ENCODE assay signal across 18 mouse cellular contexts in genomic region chr13:70282731-70283130, GRCm38 (mm10).
DNase-seq lines count a peak whose midpoint lies in the region; ATAC-seq and TF ChIP-seq lines count a peak whose summit lies in the region.
"Had no signal": no experiment of that assay in that cellular context is flagged by ENCODE, and none has a peak within 500 bp of the region (broad histone marks: within the 10 kb centered on the region; RNA-seq: fewer than 3 reads in every experiment).

No protein-coding gene starts in this region.

- H3K27ac ChIP-seq in hindbrain, embryonic 13.5 days, result peak overlapping the region; percentile 62
- H3K27ac ChIP-seq in hindbrain, postnatal 0 days, result no peak overlapping the region
- no peak overlapping the region for H3K27ac ChIP-seq in limb, embryonic 11.5 days (replicated peaks; ENCODE audit: low read depth, low read length)
- no peak overlapping the region for H3K27ac ChIP-seq in neural tube, embryonic 12.5 days
- H3K27ac ChIP-seq: heart, embryonic 10.5 days; kidney, postnatal 0 days; liver, embryonic 13.5 days had no signal

- WGBS in hindbrain, embryonic 13.5 days, result 32% methylated on average over 4 of the region's 4 CpGs
- WGBS in hindbrain, postnatal 0 days, result 32% methylated on average over 4 of the region's 4 CpGs
- WGBS in limb, embryonic 11.5 days, result 3% methylated on average over 4 of the region's 4 CpGs
- WGBS in neural tube, embryonic 12.5 days, result 9% methylated on average over 4 of the region's 4 CpGs

- H3K36me3 ChIP-seq in hindbrain, embryonic 13.5 days, result no peaks in the 10 kb centered on the region
- no peaks in the 10 kb centered on the region for H3K36me3 ChIP-seq in hindbrain, postnatal 0 days (ENCODE audit: insufficient read depth, low read length)
- no peaks in the 10 kb centered on the region for H3K36me3 ChIP-seq in limb, embryonic 11.5 days (ENCODE audit: control insufficient read depth, insufficient read depth, low read length)
- H3K36me3 ChIP-seq in neural tube, embryonic 12.5 days, result no peaks in the 10 kb centered on the region
- H3K36me3 ChIP-seq: G1E; heart, embryonic 10.5 days; liver, embryonic 13.5 days had no signal

- no peaks in the 10 kb centered on the region for H3K27me3 ChIP-seq in hindbrain, embryonic 13.5 days
- no peaks in the 10 kb centered on the region for H3K27me3 ChIP-seq in hindbrain, postnatal 0 days (ENCODE audit: insufficient read depth, low read length)
- H3K27me3 ChIP-seq in limb, embryonic 11.5 days (ENCODE audit: control insufficient read depth, insufficient read depth, low read length), result no peaks in the 10 kb centered on the region
- no peaks in the 10 kb centered on the region for H3K27me3 ChIP-seq in neural tube, embryonic 12.5 days (replicated peaks)
- H3K27me3 ChIP-seq: liver, embryonic 13.5 days had no signal

- H3K4me3 ChIP-seq in hindbrain, embryonic 13.5 days, result no peak overlapping the region
- no peak overlapping the region for H3K4me3 ChIP-seq in hindbrain, postnatal 0 days (ENCODE audit: low read length)
- no peak overlapping the region for H3K4me3 ChIP-seq in limb, embryonic 11.5 days (ENCODE audit: low read depth, low read length)
- no peak overlapping the region for H3K4me3 ChIP-seq in neural tube, embryonic 12.5 days
- H3K4me3 ChIP-seq: heart, embryonic 10.5 days; liver, embryonic 13.5 days had no signal

- no peak for TF ChIP-seq CTCF in hindbrain, postnatal 0 days (IDR thresholded peaks at IDR 0.05; ENCODE audit: low read depth)

- no peak overlapping the region for H3K4me2 ChIP-seq in hindbrain, embryonic 13.5 days
- no peak overlapping the region for H3K4me2 ChIP-seq in hindbrain, postnatal 0 days (ENCODE audit: low read depth, low read length)
- H3K4me2 ChIP-seq in limb, embryonic 11.5 days (ENCODE audit: low read depth, severe bottlenecking), result no peak overlapping the region
- no peak overlapping the region for H3K4me2 ChIP-seq in neural tube, embryonic 12.5 days (replicated peaks)
- H3K4me2 ChIP-seq: liver, embryonic 13.5 days had no signal

- peaks cover 26% of the 10 kb centered on the region for H3K4me1 ChIP-seq in hindbrain, embryonic 13.5 days (replicated peaks)
- no peaks in the 10 kb centered on the region for H3K4me1 ChIP-seq in hindbrain, postnatal 0 days (ENCODE audit: insufficient read depth, low read length)
- 0 out of 2 replicates have a peak, but pooled peaks cover 4% of the 10 kb centered on the region for H3K4me1 ChIP-seq in limb, embryonic 11.5 days (ENCODE audit: control insufficient read depth, insufficient read depth, low read length)
- H3K4me1 ChIP-seq in neural tube, embryonic 12.5 days, result peaks cover 14% of the 10 kb centered on the region; the same call in 1 of the 2 replicates
- H3K4me1 ChIP-seq: liver, embryonic 13.5 days had no signal

- H3K9ac ChIP-seq in hindbrain, embryonic 13.5 days, result no peak overlapping the region
- H3K9ac ChIP-seq in hindbrain, postnatal 0 days (replicated peaks; ENCODE audit: low read length), result no peak overlapping the region
- H3K9ac ChIP-seq in limb, embryonic 11.5 days (ENCODE audit: low read length), result no peak overlapping the region
- no peak overlapping the region for H3K9ac ChIP-seq in neural tube, embryonic 12.5 days
- H3K9ac ChIP-seq: liver, embryonic 13.5 days had no signal

- DNase-seq in hindbrain, postnatal 0 days (ENCODE audit: low spot score), result no peak
- DNase-seq in embryo, embryonic 9.5 days (ENCODE audit: extremely low spot score), result peak; percentile 22
- DNase-seq in limb, embryonic 11.5 days (ENCODE audit: low spot score), result peak; percentile 74
- DNase-seq in left cerebral cortex, adult 8-10 months (ENCODE audit: low spot score in 2 of 2), result no peak
- DNase-seq: cerebellum, adult 18-20 months; gastrocnemius, postnatal 25 days; heart, postnatal 36 days; liver, embryonic 13.5 days; retina, postnatal 1 day; thymus, adult 2 months had no signal

- ATAC-seq in hindbrain, embryonic 13.5 days (ENCODE audit: low FRiP score), result no peak
- no peak for ATAC-seq in hindbrain, postnatal 0 days
- ATAC-seq in limb, embryonic 11.5 days (ENCODE audit: insufficient number of reproducible peaks, low FRiP score, low TSS enrichment, low read depth), result peak; percentile 80
- ATAC-seq in neural tube, embryonic 12.5 days (ENCODE audit: low FRiP score, low read depth), result peak; percentile 30; the same call in 1 of the 2 replicates
- no peak for ATAC-seq in cerebellum, adult (ENCODE audit: insufficient number of reproducible peaks, low FRiP score, low TSS enrichment)
- no peak for ATAC-seq in granulocyte monocyte progenitor cell, adult 5-6 weeks (replicated peaks; ENCODE audit: poor library complexity, severe bottlenecking)
- ATAC-seq: intestine, postnatal 0 days had no signal

- no peaks in the 10 kb centered on the region for H3K9me3 ChIP-seq in hindbrain, embryonic 13.5 days
- no peaks in the 10 kb centered on the region for H3K9me3 ChIP-seq in hindbrain, postnatal 0 days (ENCODE audit: low read length)
- no peaks in the 10 kb centered on the region for H3K9me3 ChIP-seq in limb, embryonic 11.5 days (ENCODE audit: control insufficient read depth, low read length)
- no peaks in the 10 kb centered on the region for H3K9me3 ChIP-seq in neural tube, embryonic 12.5 days
- H3K9me3 ChIP-seq: heart, embryonic 10.5 days; liver, embryonic 13.5 days had no signal

Comparison
In these comparisons a context has a peak if more than half of its experiments do, and no peak if none do; other contexts are left out.
1. ATAC-seq: peak in limb, embryonic 11.5 days (single experiment) and neural tube, embryonic 12.5 days (single experiment); none in hindbrain, embryonic 13.5 days (single experiment), hindbrain, postnatal 0 days (single experiment), cerebellum, adult (single experiment) and granulocyte monocyte progenitor cell, adult 5-6 weeks (single experiment).
2. DNase-seq: peak in embryo, embryonic 9.5 days (single experiment) and limb, embryonic 11.5 days (single experiment); none in hindbrain, postnatal 0 days (single experiment) and left cerebral cortex, adult 8-10 months (0 of 2).